Mouse (Mus musculus): ENCODE results near the gene Nmnat1.
"Not testable (repeated sequence)": the region's sequence is repeated elsewhere in the genome, so short reads cannot be mapped to it uniquely, and the experiment has no call there.

Gene Nmnat1

GRCm38 (mm10) chr4:149444964-149445701, 39.9 kb downstream of the Nmnat1 start:
- peak; percentile 50 for DNase-seq (ENCODE audit: low read depth, low spot score)

GRCm38 (mm10) chr4:149444465-149444864, 40.5 kb downstream of the Nmnat1 start:
- no peak for DNase-seq (ENCODE audit: low read depth, low spot score)

- DNase-seq (ENCODE audit: low read depth, low spot score) = no peak
Measured at GRCm38 (mm10) chr4:149442436-149442835, 42.6 kb downstream of the Nmnat1 start.

GRCm38 (mm10) chr4:149440576-149440975, 44.4 kb downstream of the Nmnat1 start:
- DNase-seq (ENCODE audit: low read depth, low spot score) = no peak

GRCm38 (mm10) chr4:149431887-149432286, 53.1 kb downstream of the Nmnat1 start:
- DNase-seq (ENCODE audit: low read depth, low spot score) = not testable (repeated sequence)

GRCm38 (mm10) chr4:149429592-149429991, 55.4 kb downstream of the Nmnat1 start:
- DNase-seq (ENCODE audit: low read depth, low spot score) = no peak

- DNase-seq (ENCODE audit: low read depth, low spot score) = peak; percentile 87
Measured at GRCm38 (mm10) chr4:149426325-149427199, 58.4 kb downstream of the Nmnat1 start, which contains the start of gene Ube4b. Ube4b (minus strand) TSS chr4:149426749.

GRCm38 (mm10) chr4:149425801-149426292, 59.2 kb downstream of the Nmnat1 start:
- peak; percentile 36 for DNase-seq (ENCODE audit: low read depth, low spot score)

GRCm38 (mm10) chr4:149424755-149425154, 60.2 kb downstream of the Nmnat1 start:
- no peak for DNase-seq (ENCODE audit: low read depth, low spot score)

- DNase-seq (ENCODE audit: low read depth, low spot score) = no peak
Measured at GRCm38 (mm10) chr4:149417854-149418365, 67.1 kb downstream of the Nmnat1 start.
